Mouse (Mus musculus): ENCODE measurements around the gene Gm20824.
"Not testable (repeated sequence)": the region's sequence is repeated elsewhere in the genome, so short reads cannot be mapped to it uniquely, and the experiment has no call there.

Gene Gm20824

DNA sequence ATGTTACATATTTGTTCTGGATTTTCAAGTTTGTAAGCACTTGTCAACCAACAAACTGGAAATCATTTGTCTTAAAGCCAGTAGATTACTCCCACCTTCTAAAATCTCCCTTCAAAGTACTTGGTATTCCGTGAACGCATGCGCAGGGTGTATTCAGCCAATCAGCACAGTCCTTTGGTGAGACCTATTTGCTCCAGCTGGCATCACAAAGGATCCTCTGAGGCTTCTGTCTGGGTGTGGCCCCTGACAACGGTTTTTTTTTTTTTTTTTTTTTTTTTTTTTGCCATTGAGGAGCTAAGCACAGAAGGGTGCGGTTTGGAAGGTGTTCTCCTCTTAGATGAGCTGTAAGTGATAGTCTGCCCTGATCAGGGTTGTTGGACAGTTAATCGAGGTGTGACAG is at the start of gene Gm20824:
Gene Gm20824 (plus strand): TSS at position 301 of the 400 bp plus-strand sequence.
- not testable (repeated sequence) for DNase-seq
